Mouse (Mus musculus) layer of hippocampus, adult 9-10 months (tissue): ENCODE results near the gene C1qtnf5.

Source experiments
- DNase-seq: peaks from one replicate; pipeline ENCODE4 v3.0.0; 2022; ENCODE audit warnings: low spot score

The C1qtnf5 gene

GRCm38 (mm10) chr9:44107110-44107509 is at the start of gene C1qtnf5:
C1qtnf5 (plus strand) TSS chr9:44107245.
- no peak for DNase-seq

GRCm38 (mm10) chr9:44058606-44059005 is 48.4 kb upstream of the C1qtnf5 start:
- DNase-seq, result no peak

GRCm38 (mm10) chr9:44065177-44065576 is 41.9 kb upstream of the C1qtnf5 start:
- DNase-seq, result no peak

- peak; percentile 100 for DNase-seq
Measured at GRCm38 (mm10) chr9:44066785-44067225, 40.2 kb upstream of the C1qtnf5 start, which contains the start of gene Usp2. Usp2 (plus strand) TSS chr9:44067021.

- no peak for DNase-seq
Measured at GRCm38 (mm10) chr9:44067241-44067959, 39.6 kb upstream of the C1qtnf5 start.

GRCm38 (mm10) chr9:44067960-44068330 is 39.1 kb upstream of the C1qtnf5 start:
- DNase-seq, result no peak

GRCm38 (mm10) chr9:44069252-44069651 is 37.8 kb upstream of the C1qtnf5 start:
- no peak for DNase-seq

GRCm38 (mm10) chr9:44070113-44070843 is 36.8 kb upstream of the C1qtnf5 start:
- no peak for DNase-seq

- DNase-seq, result no peak
Measured at GRCm38 (mm10) chr9:44070844-44071231, 36.2 kb upstream of the C1qtnf5 start.

- DNase-seq, result no peak
Measured at GRCm38 (mm10) chr9:44071914-44072598, 35.0 kb upstream of the C1qtnf5 start.

GRCm38 (mm10) chr9:44072599-44072915 is 34.5 kb upstream of the C1qtnf5 start:
- DNase-seq, result no peak

- no peak for DNase-seq
Measured at GRCm38 (mm10) chr9:44073115-44073514, 33.9 kb upstream of the C1qtnf5 start.

- no peak for DNase-seq
Measured at GRCm38 (mm10) chr9:44074395-44075275, 32.4 kb upstream of the C1qtnf5 start.

GRCm38 (mm10) chr9:44075276-44075995 is 31.6 kb upstream of the C1qtnf5 start:
- DNase-seq, result no peak

GRCm38 (mm10) chr9:44075996-44076763 is 30.9 kb upstream of the C1qtnf5 start:
- DNase-seq, result no peak

- no peak for DNase-seq
Measured at GRCm38 (mm10) chr9:44076764-44077120, 30.3 kb upstream of the C1qtnf5 start.

GRCm38 (mm10) chr9:44077266-44077910 is 29.7 kb upstream of the C1qtnf5 start:
- no peak for DNase-seq

- no peak for DNase-seq
Measured at GRCm38 (mm10) chr9:44078136-44078797, 28.8 kb upstream of the C1qtnf5 start.

- no peak for DNase-seq
Measured at GRCm38 (mm10) chr9:44078955-44079756, 27.9 kb upstream of the C1qtnf5 start.
